Mouse (Mus musculus): Measurements from ENCODE around the gene Cyp1a1.
A peak's percentile ranks its signal among the peaks of the same experiment; 100 is the strongest.
"Not testable (repeated sequence)": the region's sequence is repeated elsewhere in the genome, so short reads cannot be mapped to it uniquely, and the experiment has no call there.

Gene Cyp1a1

GRCm38 (mm10) chr9:57708068-57708719, 20.5 kb downstream of the Cyp1a1 start, which contains the start of gene Edc3:
Gene Edc3, plus strand, starts transcription at chr9:57708540.
- peak; percentile 82 for DNase-seq

- no peak for DNase-seq
These were observed 21.1 kb downstream of the Cyp1a1 start for GRCm38 (mm10) chr9:57708720-57709274.

GRCm38 (mm10) chr9:57710214-57710613, 22.5 kb downstream of the Cyp1a1 start:
- DNase-seq, result not testable (repeated sequence)

GRCm38 (mm10) chr9:57712194-57712593, 24.5 kb downstream of the Cyp1a1 start:
- no peak for DNase-seq

- DNase-seq, result peak; percentile 67
These were observed 30.7 kb downstream of the Cyp1a1 start for GRCm38 (mm10) chr9:57718408-57718807.

- DNase-seq, result no peak
These were observed 33.0 kb downstream of the Cyp1a1 start for GRCm38 (mm10) chr9:57720736-57721135.

- no peak for DNase-seq
These were observed 34.6 kb downstream of the Cyp1a1 start for GRCm38 (mm10) chr9:57722371-57722770.

- peak; percentile 68 for DNase-seq
These were observed 35.6 kb downstream of the Cyp1a1 start for GRCm38 (mm10) chr9:57723315-57723715.

- no peak for DNase-seq
These were observed 36.1 kb downstream of the Cyp1a1 start for GRCm38 (mm10) chr9:57723796-57724195.

GRCm38 (mm10) chr9:57724701-57725100, 37.0 kb downstream of the Cyp1a1 start:
- no peak for DNase-seq

- peak; percentile 57 for DNase-seq
These were observed 40.6 kb downstream of the Cyp1a1 start for GRCm38 (mm10) chr9:57728312-57728711.

- no peak for DNase-seq
These were observed 45.9 kb downstream of the Cyp1a1 start for GRCm38 (mm10) chr9:57733606-57734005.

- no peak for DNase-seq
These were observed 52.1 kb downstream of the Cyp1a1 start for GRCm38 (mm10) chr9:57739863-57740262.

GRCm38 (mm10) chr9:57744462-57745091, 56.8 kb downstream of the Cyp1a1 start:
- peak; percentile 56 for DNase-seq

- no peak for DNase-seq
These were observed 59.3 kb downstream of the Cyp1a1 start for GRCm38 (mm10) chr9:57747067-57747466.

GRCm38 (mm10) chr9:57748137-57748536, 60.4 kb downstream of the Cyp1a1 start:
- DNase-seq, result peak; percentile 77

- no peak for DNase-seq
These were observed 61.1 kb downstream of the Cyp1a1 start for GRCm38 (mm10) chr9:57748831-57749230.

- DNase-seq, result no peak
These were observed 63.2 kb downstream of the Cyp1a1 start for GRCm38 (mm10) chr9:57750901-57751300.
